Mouse (Mus musculus) embryonic facial prominence, embryonic 13.5 days (tissue): ENCODE results near the gene Gapdhs. TPM values are rescaled to one million over a fixed set of nuclear protein-coding genes. Genes with fewer than 3 reads are reported as not detected.
"Not testable (repeated sequence)": the region's sequence is repeated elsewhere in the genome, so short reads cannot be mapped to it uniquely, and the experiment has no call there.

Experiments
- ATAC-seq: fragments of 200-750 bp; cut with Nextera tagmentation; 2 replicates; pipeline ENCODE4 v1.8.0; 2017; ENCODE audit warnings: low read depth; ENCODE audit not compliant: insufficient number of reproducible peaks, insufficient read depth, low FRiP score, low TSS enrichment
- H3K27ac ChIP-seq: fragments of 300-500 bp; sonication (generic); 2 replicates; pipeline ENCODE4 v1.5.1; 2015; ENCODE audit warnings: moderate library complexity, mild to moderate bottlenecking, inconsistent platforms
- H3K27me3 ChIP-seq: fragments of 300-500 bp; sonication (generic); 2 replicates; pipeline ENCODE4 v1.6.1; 2015; ENCODE audit warnings: mild to moderate bottlenecking, inconsistent platforms
- H3K36me3 ChIP-seq: fragments of 300-500 bp; sonication (generic); 2 replicates; pipeline ENCODE4 v1.6.1; 2015; ENCODE audit warnings: mild to moderate bottlenecking, inconsistent platforms
- H3K4me1 ChIP-seq: fragments of 300-500 bp; sonication (generic); 2 replicates; pipeline ENCODE4 v1.6.1; 2015; ENCODE audit warnings: inconsistent platforms
- H3K4me2 ChIP-seq: fragments of 300-500 bp; sonication (generic); 2 replicates; pipeline ENCODE4 v1.6.1; 2015; ENCODE audit warnings: moderate library complexity, mild to moderate bottlenecking, inconsistent platforms
- H3K4me3 ChIP-seq: fragments of 300-500 bp; sonication (generic); 2 replicates; pipeline ENCODE4 v1.5.1; 2015; ENCODE audit warnings: mild to moderate bottlenecking, inconsistent platforms
- H3K9ac ChIP-seq: fragments of 300-500 bp; sonication (generic); 2 replicates; pipeline ENCODE4 v1.6.1; 2015; ENCODE audit warnings: mild to moderate bottlenecking, inconsistent platforms
- H3K9me3 ChIP-seq: fragments of 300-500 bp; sonication (generic); 2 replicates; pipeline ENCODE4 v1.6.1; 2016; ENCODE audit warnings: inconsistent platforms
- WGBS: fragments of 180-500 bp; shearing (Covaris S2); methylation state at CpG from one replicate; pipeline ENCODE4 v1.1.7; 2015; ENCODE audit warnings: mixed read lengths; 5-methylcytosine and 5-hydroxymethylcytosine counted together
- polyA plus RNA-seq: library from polyadenylated mRNA; unstranded; fragments of >200 nt; fragmentation: Nextera tagmentation; extraction: Ambion mirVana; gene quantifications from 2 replicates; pipeline ENCODE4 v1.2.1, GENCODE M21; 2015

Gene Gapdhs
- polyA plus RNA-seq, 1 experiment from 2014 or later = 0.90 TPM

- H3K4me2 ChIP-seq, ATAC-seq: not testable (repeated sequence)
- 78% methylated on average over 2 of the region's 2 CpGs for WGBS
These were observed 911 bp downstream of the Gapdhs start for GRCm38 (mm10) chr7:30742570-30742969.

GRCm38 (mm10) chr7:30736211-30736610 is 7.3 kb downstream of the Gapdhs start:
- Histone ChIP-seq H3K9me3 (no peaks in the 10 kb centered on the region), H3K4me3 (no peak overlapping the region), H3K36me3 (peaks cover 63% of the 10 kb centered on the region), H3K4me2 (no peak overlapping the region), H3K4me1 (no peaks in the 10 kb centered on the region), H3K27ac (no peak overlapping the region), H3K9ac (no peak overlapping the region), H3K27me3 (no peaks in the 10 kb centered on the region)
- 85% methylated on average over 3 of the region's 3 CpGs for WGBS
- no peak for ATAC-seq

More at GRCm38 (mm10) chr7:30742570-30742969, 911 bp downstream of the Gapdhs start:
- not testable (repeated sequence) for H3K27ac ChIP-seq, H3K9me3 ChIP-seq, H3K27me3 ChIP-seq, H3K4me3 ChIP-seq, H3K4me1 ChIP-seq, H3K9ac ChIP-seq
- H3K36me3 ChIP-seq = peaks cover 18% of the 10 kb centered on the region

- H3K9me3 ChIP-seq, ATAC-seq, H3K27me3 ChIP-seq: not testable (repeated sequence)
- H3K4me1 ChIP-seq = peaks cover 17% of the 10 kb centered on the region
- peaks cover 35% of the 10 kb centered on the region for H3K36me3 ChIP-seq
- WGBS = 24% methylated on average over 13 of the region's 22 CpGs
- H3K4me2 ChIP-seq = peak overlapping the region; percentile 78
- H3K4me3 ChIP-seq = peak overlapping the region; percentile 80
- peak overlapping the region; percentile 90 for H3K9ac ChIP-seq
- H3K27ac ChIP-seq = peak overlapping the region; percentile 89
These were observed 13.3 kb downstream of the Gapdhs start for GRCm38 (mm10) chr7:30730064-30730722.

GRCm38 (mm10) chr7:30729396-30730063 is 14.0 kb downstream of the Gapdhs start, which contains the start of gene Tmem147:
Gene Tmem147, minus strand, starts transcription at chr7:30729540.
- H3K9ac ChIP-seq = peak within 1 kb of the TSS; percentile 90
- H3K4me3 ChIP-seq = peak within 1 kb of the TSS; percentile 80
- peak; percentile 93 for ATAC-seq
- peak within 1 kb of the TSS; percentile 89 for H3K27ac ChIP-seq
- no peaks in the 10 kb centered on the region for H3K9me3 ChIP-seq
- peak within 1 kb of the TSS; percentile 78 for H3K4me2 ChIP-seq
- under 1% methylated on average over 60 of the region's 60 CpGs for WGBS
- H3K27me3 ChIP-seq = no peaks in the 10 kb centered on the region
- H3K4me1 ChIP-seq = peaks cover 17% of the 10 kb centered on the region
- peaks cover 30% of the 10 kb centered on the region for H3K36me3 ChIP-seq

- 7% methylated on average over 26 of the region's 26 CpGs for WGBS
- H3K4me1 ChIP-seq = peaks cover 17% of the 10 kb centered on the region
These were observed 14.6 kb downstream of the Gapdhs start for GRCm38 (mm10) chr7:30728739-30729395.

GRCm38 (mm10) chr7:30728214-30728613 is 15.3 kb downstream of the Gapdhs start:
- WGBS = 80% methylated on average over 6 of the region's 6 CpGs
- Histone ChIP-seq H3K4me3 (peak overlapping the region; percentile 80), H3K27me3 (no peaks in the 10 kb centered on the region), H3K9ac (peak overlapping the region; percentile 90), H3K4me2 (peak overlapping the region; percentile 78), H3K9me3 (no peaks in the 10 kb centered on the region), H3K4me1 (peaks cover 23% of the 10 kb centered on the region), H3K36me3 (peaks cover 26% of the 10 kb centered on the region), H3K27ac (no peak overlapping the region)
- ATAC-seq = no peak

More at GRCm38 (mm10) chr7:30728739-30729395, 14.6 kb downstream of the Gapdhs start:
- H3K27ac ChIP-seq = peak overlapping the region; percentile 89; the same call in 1 of the 2 replicates
- H3K9ac ChIP-seq = peak overlapping the region; percentile 90
- ATAC-seq = peak; percentile 27; the same call in 1 of the 2 replicates
- H3K9me3 ChIP-seq = no peaks in the 10 kb centered on the region
- no peaks in the 10 kb centered on the region for H3K27me3 ChIP-seq
- H3K4me3 ChIP-seq = peak overlapping the region; percentile 80
- peaks cover 29% of the 10 kb centered on the region for H3K36me3 ChIP-seq
- peak overlapping the region; percentile 78 for H3K4me2 ChIP-seq

- WGBS = 56% methylated on average over 6 of the region's 6 CpGs
- no peak for ATAC-seq
- no peak overlapping the region for H3K27ac ChIP-seq
- no peak overlapping the region for H3K4me2 ChIP-seq
- no peak overlapping the region for H3K9ac ChIP-seq
- peaks cover 12% of the 10 kb centered on the region; the same call in 1 of the 2 replicates for H3K27me3 ChIP-seq
- no peaks in the 10 kb centered on the region for H3K9me3 ChIP-seq
- peaks cover 12% of the 10 kb centered on the region for H3K4me1 ChIP-seq
- H3K4me3 ChIP-seq = no peak overlapping the region
- peaks cover 10% of the 10 kb centered on the region for H3K36me3 ChIP-seq
These were observed 20.1 kb downstream of the Gapdhs start for GRCm38 (mm10) chr7:30723274-30723953.

GRCm38 (mm10) chr7:30721286-30721685 is 22.2 kb downstream of the Gapdhs start:
- Histone ChIP-seq H3K36me3 (peaks cover 2% of the 10 kb centered on the region; the same call in 1 of the 2 replicates), H3K4me1 (peaks cover 18% of the 10 kb centered on the region), H3K4me3 (no peak overlapping the region), H3K27me3 (peaks cover 32% of the 10 kb centered on the region), H3K4me2 (no peak overlapping the region), H3K27ac (no peak overlapping the region), H3K9ac (no peak overlapping the region), H3K9me3 (no peaks in the 10 kb centered on the region)
- 65% methylated on average over 7 of the region's 7 CpGs for WGBS
- ATAC-seq = no peak

- no peak overlapping the region for H3K4me3 ChIP-seq
- no peaks in the 10 kb centered on the region for H3K36me3 ChIP-seq
- H3K4me2 ChIP-seq = no peak overlapping the region
- peaks cover 48% of the 10 kb centered on the region for H3K27me3 ChIP-seq
- 88% methylated on average over 5 of the region's 5 CpGs for whole genome bisulfite sequencing
- ATAC-seq = no peak
- no peak overlapping the region for H3K9ac ChIP-seq
- H3K4me1 ChIP-seq = peaks cover 18% of the 10 kb centered on the region
- no peaks in the 10 kb centered on the region for H3K9me3 ChIP-seq
- H3K27ac ChIP-seq = no peak overlapping the region
These were observed 23.8 kb downstream of the Gapdhs start for GRCm38 (mm10) chr7:30719669-30720068.

- H3K4me3 ChIP-seq = peak overlapping the region; percentile 39
- peak overlapping the region; percentile 40; the same call in 1 of the 2 replicates for H3K9ac ChIP-seq
- peak overlapping the region; percentile 65 for H3K4me2 ChIP-seq
- WGBS = 10% methylated on average over 14 of the region's 14 CpGs
- no peaks in the 10 kb centered on the region for H3K36me3 ChIP-seq
- no peaks in the 10 kb centered on the region for H3K9me3 ChIP-seq
- peaks cover 12% of the 10 kb centered on the region for H3K4me1 ChIP-seq
- peaks cover 49% of the 10 kb centered on the region for H3K27me3 ChIP-seq
- no peak overlapping the region for H3K27ac ChIP-seq
- peak; percentile 8; the same call in 1 of the 2 replicates for ATAC-seq
These were observed 25.8 kb downstream of the Gapdhs start for GRCm38 (mm10) chr7:30717716-30718046.
